Mouse (Mus musculus) T-helper 17 cell (primary cell): ENCODE data around the gene Nfe2l3.

ENCODE experiments used
- in situ Hi-C, 2 experiments: fragments of 300-600 bp; cut with MboI, MseI; formaldehyde crosslinking; loops; 1 replicate in 1 of 2; 2 replicates in 1 of 2; pipeline ENCODE4 v1.15.1; 2025; ENCODE audit warnings: high pct_unique_total_duplicates in 2 of 2

Nfe2l3 gene

GRCm38 (mm10) chr6:51432535-51433397 lies at the start of gene Nfe2l3:
TSS of gene Nfe2l3 (plus strand) at chr6:51432670.
- in situ Hi-C loops, result no loop called here

- in situ Hi-C loops, result loop anchor here in 1 of 2 experiments (5.0 kb wide), 2 partner anchors 107 to 193 kb away; no protein-coding TSS in a partner anchor
These were observed 48.4 kb upstream of the Nfe2l3 start for GRCm38 (mm10) chr6:51383769-51384755.

GRCm38 (mm10) chr6:51390505-51390904 lies 42.0 kb upstream of the Nfe2l3 start:
- in situ Hi-C loops, result loop anchor here in 1 of 2 experiments (5.0 kb wide), 1 partner anchor 37 kb away; no protein-coding TSS in a partner anchor

- in situ Hi-C loops, result loop anchor here in 1 of 2 experiments (5.0 kb wide), 1 partner anchor 35 kb away; no protein-coding TSS in a partner anchor
These were observed 40.5 kb upstream of the Nfe2l3 start for GRCm38 (mm10) chr6:51391816-51392490.

- in situ Hi-C loops, result loop anchor here in 1 of 2 experiments (5.0 kb wide), 1 partner anchor 34 kb away; no protein-coding TSS in a partner anchor
These were observed 38.9 kb upstream of the Nfe2l3 start for GRCm38 (mm10) chr6:51393341-51394128.

GRCm38 (mm10) chr6:51394367-51394766 lies 38.1 kb upstream of the Nfe2l3 start:
- in situ Hi-C loops, result loop anchor here in 1 of 2 experiments (5.0 kb wide), 1 partner anchor 33 kb away; no protein-coding TSS in a partner anchor

GRCm38 (mm10) chr6:51394963-51395362 lies 37.5 kb upstream of the Nfe2l3 start:
- in situ Hi-C loops, result loop anchor here in 1 of 2 experiments (5.0 kb wide), 1 partner anchor 32 kb away; no protein-coding TSS in a partner anchor

- in situ Hi-C loops, result no loop called here
These were observed 37.0 kb upstream of the Nfe2l3 start for GRCm38 (mm10) chr6:51395486-51395885.

GRCm38 (mm10) chr6:51399113-51399518 lies 33.4 kb upstream of the Nfe2l3 start:
- in situ Hi-C loops, result no loop called here

- in situ Hi-C loops, result loop anchor here (10.0 to 25.0 kb wide), 2 partner anchors 461 to 1476 kb away; no protein-coding TSS in a partner anchor
These were observed 31.2 kb upstream of the Nfe2l3 start for GRCm38 (mm10) chr6:51401294-51401693.

GRCm38 (mm10) chr6:51403598-51403997 lies 28.9 kb upstream of the Nfe2l3 start:
- in situ Hi-C loops, result loop anchor here (10.0 to 25.0 kb wide), 2 partner anchors 459 to 1479 kb away; no protein-coding TSS in a partner anchor

- in situ Hi-C loops, result loop anchor here (10.0 to 25.0 kb wide), 2 partner anchors 458 to 1480 kb away; no protein-coding TSS in a partner anchor
These were observed 28.0 kb upstream of the Nfe2l3 start for GRCm38 (mm10) chr6:51404502-51404901.

GRCm38 (mm10) chr6:51416433-51416832 lies 16.0 kb upstream of the Nfe2l3 start:
- in situ Hi-C loops, result loop anchor here in 1 of 2 experiments (10.0 to 25.0 kb wide), 2 partner anchors 446 to 808 kb away; partner anchors contain the start of gene Hoxa7

GRCm38 (mm10) chr6:51417306-51417936 lies 15.0 kb upstream of the Nfe2l3 start:
- in situ Hi-C loops, result loop anchor here in 1 of 2 experiments (10.0 to 25.0 kb wide), 2 partner anchors 445 to 807 kb away; partner anchors contain the start of gene Hoxa7

GRCm38 (mm10) chr6:51423466-51424122 lies 8.9 kb upstream of the Nfe2l3 start:
- in situ Hi-C loops, result loop anchor here in 1 of 2 experiments (25.0 kb wide), 1 partner anchor 439 kb away; no protein-coding TSS in a partner anchor

- in situ Hi-C loops, result loop anchor here in 1 of 2 experiments (25.0 kb wide), 1 partner anchor 438 kb away; no protein-coding TSS in a partner anchor
These were observed 7.9 kb upstream of the Nfe2l3 start for GRCm38 (mm10) chr6:51424537-51424936.

- in situ Hi-C loops, result no loop called here
These were observed 1.8 kb downstream of the Nfe2l3 start for GRCm38 (mm10) chr6:51434270-51434669.

- in situ Hi-C loops, result no loop called here
These were observed 5.2 kb downstream of the Nfe2l3 start for GRCm38 (mm10) chr6:51437665-51438064.
